Mouse (Mus musculus): ENCODE results near the gene Slit1. TPM values are rescaled to one million over a fixed set of nuclear protein-coding genes. Genes with fewer than 3 reads are reported as not detected.

Gene Slit1
- polyA plus RNA-seq, 1 experiment from 2014 or later, result 0.13 TPM

DNA sequence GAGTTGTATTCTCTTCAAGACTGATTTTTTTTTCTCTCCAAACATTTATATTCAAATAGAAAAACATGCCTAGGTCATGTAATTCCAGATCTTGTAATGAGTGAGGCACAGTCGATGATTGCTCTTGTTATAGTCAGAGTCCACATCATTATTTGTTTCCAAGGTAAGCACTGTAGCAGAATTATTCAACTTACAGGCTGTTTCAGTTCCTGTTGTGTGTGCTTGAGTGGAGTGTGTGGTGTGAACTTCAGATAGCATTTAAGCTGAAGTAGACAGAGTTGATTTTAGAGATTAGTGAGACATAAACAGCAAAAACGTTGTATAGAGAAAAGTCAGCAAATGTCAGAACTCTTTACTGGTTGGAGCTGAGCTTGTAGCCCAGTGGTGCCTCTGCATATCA is 174.7 kb downstream of the Slit1 start:
- H3K9me3 ChIP-seq (replicated peaks; ENCODE audit: control insufficient read depth, low read length), result no peaks in the 10 kb centered on the region
- H3K9ac ChIP-seq (ENCODE audit: low read depth, low read length), result no peak overlapping the region
- no peak overlapping the region for H3K4me3 ChIP-seq (ENCODE audit: low read depth, low read length)
- WGBS (ENCODE audit: insufficient replicate concordance), result 49% methylated on average over 2 of the region's 2 CpGs
- no peaks in the 10 kb centered on the region for H3K27me3 ChIP-seq (ENCODE audit: control insufficient read depth, insufficient read depth, low read depth, low read length)
- no peaks in the 10 kb centered on the region for H3K36me3 ChIP-seq (ENCODE audit: control insufficient read depth, insufficient read depth)
- no peak for ATAC-seq (ENCODE audit: low read depth)
- H3K27ac ChIP-seq (ENCODE audit: low read length), result no peak overlapping the region
- H3K4me1 ChIP-seq (ENCODE audit: control insufficient read depth, low read depth, low read length), result peaks cover 1% of the 10 kb centered on the region; the same call in 1 of the 2 replicates
- H3K4me2 ChIP-seq (ENCODE audit: low read depth, low read length), result no peak overlapping the region

DNA sequence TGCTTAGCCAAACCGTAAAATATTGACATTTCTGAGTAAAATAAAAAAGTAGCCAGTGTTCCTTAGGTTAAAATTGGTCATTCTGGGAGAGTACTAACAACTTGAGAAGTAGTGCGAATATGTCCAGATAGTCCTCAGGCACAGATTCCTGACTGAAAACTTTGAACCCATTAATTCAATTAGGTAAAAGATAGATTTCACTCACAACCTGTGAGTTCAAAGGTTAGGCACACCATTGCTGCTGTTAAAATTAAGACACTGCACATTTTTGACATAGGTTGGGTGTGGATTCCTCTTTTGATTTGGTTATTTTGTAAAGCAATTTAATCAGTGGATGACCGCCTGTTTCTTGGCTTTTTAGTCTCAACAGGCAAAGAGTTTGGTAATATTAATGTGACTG is 182.6 kb downstream of the Slit1 start:
- H3K4me1 ChIP-seq (ENCODE audit: control insufficient read depth, low read depth, low read length), result peaks cover 2% of the 10 kb centered on the region
- no peak overlapping the region for H3K27ac ChIP-seq (ENCODE audit: low read length)
- H3K9ac ChIP-seq (ENCODE audit: low read depth, low read length), result no peak overlapping the region
- peaks cover 16% of the 10 kb centered on the region for H3K36me3 ChIP-seq (ENCODE audit: control insufficient read depth, insufficient read depth)
- H3K27me3 ChIP-seq (ENCODE audit: control insufficient read depth, insufficient read depth, low read depth, low read length), result no peaks in the 10 kb centered on the region
- ATAC-seq (ENCODE audit: low read depth), result no peak
- 85% methylated on average over 3 of the region's 3 CpGs for WGBS (ENCODE audit: insufficient replicate concordance)
- no peak overlapping the region for H3K4me2 ChIP-seq (ENCODE audit: low read depth, low read length)
- H3K9me3 ChIP-seq (replicated peaks; ENCODE audit: control insufficient read depth, low read length), result no peaks in the 10 kb centered on the region
- H3K4me3 ChIP-seq (ENCODE audit: low read depth, low read length), result no peak overlapping the region

DNA sequence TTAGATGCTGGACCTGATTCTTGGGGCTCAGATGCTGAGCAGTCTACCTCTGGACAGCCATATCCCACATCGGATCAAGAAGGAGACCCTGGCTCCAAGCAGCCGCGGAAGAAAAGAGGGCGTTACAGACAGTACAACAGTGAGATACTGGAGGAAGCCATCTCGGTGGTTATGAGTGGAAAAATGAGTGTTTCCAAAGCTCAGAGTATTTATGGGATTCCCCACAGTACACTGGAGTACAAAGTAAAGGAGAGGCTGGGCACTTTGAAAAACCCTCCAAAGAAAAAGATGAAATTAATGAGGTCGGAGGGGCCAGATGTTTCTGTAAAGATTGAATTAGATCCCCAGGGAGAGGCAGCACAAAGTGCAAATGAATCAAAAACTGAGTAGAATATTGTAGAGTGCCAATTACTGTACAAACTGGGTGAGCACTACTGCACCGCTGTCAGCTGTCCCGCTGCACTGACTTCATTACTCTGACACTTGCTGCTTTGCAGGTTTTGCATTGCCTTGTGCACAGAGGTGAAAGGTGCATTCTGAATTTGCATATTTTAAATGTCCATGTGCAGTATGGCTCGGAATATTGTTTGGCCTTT is 184.5 kb downstream of the Slit1 start:
- no peaks in the 10 kb centered on the region for H3K9me3 ChIP-seq (replicated peaks; ENCODE audit: control insufficient read depth, low read length)
- peaks cover 2% of the 10 kb centered on the region for H3K4me1 ChIP-seq (ENCODE audit: control insufficient read depth, low read depth, low read length)
- 87% methylated on average over 9 of the region's 9 CpGs for WGBS (ENCODE audit: insufficient replicate concordance)
- peaks cover 21% of the 10 kb centered on the region for H3K36me3 ChIP-seq (ENCODE audit: control insufficient read depth, insufficient read depth)
- no peaks in the 10 kb centered on the region for H3K27me3 ChIP-seq (ENCODE audit: control insufficient read depth, insufficient read depth, low read depth, low read length)
- no peak for ATAC-seq (ENCODE audit: low read depth)
- H3K27ac ChIP-seq (ENCODE audit: low read length), result no peak overlapping the region
- H3K9ac ChIP-seq (ENCODE audit: low read depth, low read length), result no peak overlapping the region
- H3K4me2 ChIP-seq (ENCODE audit: low read depth, low read length), result no peak overlapping the region
- H3K4me3 ChIP-seq (ENCODE audit: low read depth, low read length), result no peak overlapping the region

DNA sequence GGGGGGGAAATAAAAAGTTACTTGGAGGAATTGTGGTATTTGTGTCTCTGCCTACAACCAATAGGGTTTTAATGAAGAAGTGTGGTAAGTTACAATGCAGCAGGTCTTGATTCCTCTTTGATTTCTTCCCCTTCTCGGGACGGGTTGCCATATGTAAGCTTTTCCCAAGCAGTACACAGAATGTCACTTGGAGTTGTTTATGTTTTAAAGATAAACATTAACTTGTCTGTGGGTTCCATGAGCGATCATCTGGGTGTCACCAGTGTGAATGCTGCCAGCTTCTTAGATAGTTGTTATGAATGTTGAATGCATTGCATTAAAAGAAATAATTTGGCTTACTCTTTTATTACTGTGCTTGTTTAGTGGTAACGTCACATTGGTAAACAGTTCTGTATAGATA is 186.0 kb downstream of the Slit1 start:
- no peak for ATAC-seq (ENCODE audit: low read depth)
- Histone ChIP-seq H3K4me2 (ENCODE audit: low read depth, low read length) (no peak overlapping the region), H3K4me1 (ENCODE audit: control insufficient read depth, low read depth, low read length) (peaks cover 2% of the 10 kb centered on the region), H3K9ac (ENCODE audit: low read depth, low read length) (no peak overlapping the region), H3K36me3 (ENCODE audit: control insufficient read depth, insufficient read depth) (peaks cover 21% of the 10 kb centered on the region), H3K27me3 (ENCODE audit: control insufficient read depth, insufficient read depth, low read depth, low read length) (no peaks in the 10 kb centered on the region), H3K27ac (ENCODE audit: low read length) (no peak overlapping the region), H3K4me3 (ENCODE audit: low read depth, low read length) (no peak overlapping the region), H3K9me3 (replicated peaks; ENCODE audit: control insufficient read depth, low read length) (no peaks in the 10 kb centered on the region)
- WGBS (ENCODE audit: insufficient replicate concordance), result 78% methylated on average over 4 of the region's 4 CpGs

DNA sequence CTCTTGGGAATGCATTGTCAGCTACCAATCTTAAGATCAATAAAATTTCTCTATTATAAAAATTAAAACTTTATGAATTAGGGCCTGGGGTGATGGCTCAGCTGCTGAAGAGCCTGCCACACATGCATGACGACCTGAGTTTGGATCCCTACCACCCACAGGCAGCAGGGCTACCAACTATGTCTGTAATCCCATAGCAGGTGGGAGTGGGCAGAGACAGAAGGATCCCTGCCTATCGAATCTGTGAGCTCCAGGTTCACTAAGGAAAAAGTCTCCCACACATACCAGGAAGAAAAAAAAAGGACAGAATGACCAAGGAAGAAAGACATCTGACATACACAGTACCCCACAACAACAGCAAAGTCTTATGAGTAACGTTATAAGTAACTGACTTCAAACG is 186.5 kb downstream of the Slit1 start:
- Histone ChIP-seq H3K4me2 (ENCODE audit: low read depth, low read length) (no peak overlapping the region), H3K9ac (ENCODE audit: low read depth, low read length) (no peak overlapping the region), H3K36me3 (ENCODE audit: control insufficient read depth, insufficient read depth) (peaks cover 21% of the 10 kb centered on the region), H3K9me3 (replicated peaks; ENCODE audit: control insufficient read depth, low read length) (no peaks in the 10 kb centered on the region), H3K4me3 (ENCODE audit: low read depth, low read length) (no peak overlapping the region), H3K4me1 (ENCODE audit: control insufficient read depth, low read depth, low read length) (peaks cover 2% of the 10 kb centered on the region), H3K27ac (ENCODE audit: low read length) (no peak overlapping the region), H3K27me3 (ENCODE audit: control insufficient read depth, insufficient read depth, low read depth, low read length) (no peaks in the 10 kb centered on the region)
- 79% methylated on average over 4 of the region's 4 CpGs for WGBS (ENCODE audit: insufficient replicate concordance)
- ATAC-seq (ENCODE audit: low read depth), result no peak

Small RNA genes lying within 50 kb of the gene (microRNA-seq; reads per million reads assigned to microRNA genes)
- gene Mir8091, result not detected

Other genes with a start within 250 kb of the Slit1 start
- 1.1 and 1.2 TPM in 2 replicates for gene Gm340, start 161.3 kb downstream of the Slit1 start, polyA plus RNA-seq (2015; fragmentation: Nextera tagmentation; extraction: Ambion mirVana)
- gene Arhgap19, start 58.4 kb upstream of the Slit1 start, polyA plus RNA-seq (2015; fragmentation: Nextera tagmentation; extraction: Ambion mirVana), result 25.6 and 27.5 TPM in 2 replicates
- gene Frat1, start 86.3 kb upstream of the Slit1 start, polyA plus RNA-seq (2015; fragmentation: Nextera tagmentation; extraction: Ambion mirVana), result 8.3 and 8.5 TPM in 2 replicates
- 2.5 and 2.7 TPM in 2 replicates for gene Frat2, start 104.5 kb upstream of the Slit1 start, polyA plus RNA-seq (2015; fragmentation: Nextera tagmentation; extraction: Ambion mirVana)
- 7.4 and 7.5 TPM in 2 replicates for gene Rrp12, start 152.5 kb upstream of the Slit1 start, polyA plus RNA-seq (2015; fragmentation: Nextera tagmentation; extraction: Ambion mirVana)
- gene Pgam1, start 168.3 kb upstream of the Slit1 start, polyA plus RNA-seq (2015; fragmentation: Nextera tagmentation; extraction: Ambion mirVana), result 366 and 408 TPM in 2 replicates
- gene Exosc1, start 189.8 kb upstream of the Slit1 start, polyA plus RNA-seq (2015; fragmentation: Nextera tagmentation; extraction: Ambion mirVana), result 25.4 and 27.3 TPM in 2 replicates
- gene Zdhhc16, start 189.8 kb upstream of the Slit1 start, polyA plus RNA-seq (2015; fragmentation: Nextera tagmentation; extraction: Ambion mirVana), result 32.1 and 32.5 TPM in 2 replicates
- gene Mms19, start 237.5 kb upstream of the Slit1 start, polyA plus RNA-seq (2015; fragmentation: Nextera tagmentation; extraction: Ambion mirVana), result 10.1 and 11.1 TPM in 2 replicates
- gene Ubtd1, start 238.1 kb upstream of the Slit1 start, polyA plus RNA-seq (2015; fragmentation: Nextera tagmentation; extraction: Ambion mirVana), result 4.2 and 4.9 TPM in 2 replicates